Mouse (Mus musculus): ENCODE results near the gene Pik3c2g. TPM values are rescaled to one million over a fixed set of nuclear protein-coding genes. Genes with fewer than 3 reads are reported as not detected.

Pik3c2g gene
- 0.26 and 0.57 TPM in 2 replicates for polyA plus RNA-seq (2014; fragmentation: Nextera tagmentation; extraction: Ambion mirVana)

DNA sequence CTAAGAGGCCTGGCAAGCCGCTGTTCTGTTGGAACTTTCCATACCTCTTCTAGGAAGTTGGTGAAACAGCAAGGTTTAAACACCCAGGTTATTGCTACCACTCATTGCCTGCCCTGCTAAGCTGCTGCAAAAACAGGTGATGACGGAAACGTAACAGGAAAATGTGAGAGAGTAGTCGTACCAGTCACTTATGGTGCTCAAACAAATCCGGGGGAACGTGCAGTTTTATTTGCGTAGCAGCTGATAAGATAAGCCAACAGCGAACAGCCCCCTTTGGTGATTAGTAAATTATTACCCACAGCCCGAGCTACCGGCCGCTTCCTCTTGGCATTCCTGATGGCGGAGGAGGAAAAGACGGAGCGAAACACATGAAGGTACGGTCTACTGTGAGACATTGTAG is at the start of gene Pik3c2g:
TSS of gene Pik3c2g (plus strand) at position 330 of the 400 bp plus-strand sequence.
- 83% methylated on average over 15 of the region's 15 CpGs for WGBS
- H3K36me3 ChIP-seq (ENCODE audit: control insufficient read depth, insufficient read depth, low read length) = no peaks in the 10 kb centered on the region

GRCm38 (mm10) chr6:139538469-139538868 is 48.6 kb upstream of the Pik3c2g start:
- Histone ChIP-seq H3K27ac (replicated peaks; ENCODE audit: low read depth, low read length) (no peak overlapping the region), H3K4me1 (ENCODE audit: control insufficient read depth, insufficient read depth, low read length) (no peaks in the 10 kb centered on the region), H3K36me3 (ENCODE audit: control insufficient read depth, insufficient read depth, low read length) (no peaks in the 10 kb centered on the region), H3K9ac (replicated peaks; ENCODE audit: low read length) (no peak overlapping the region), H3K4me2 (ENCODE audit: low read length) (no peak overlapping the region), H3K9me3 (ENCODE audit: control insufficient read depth, low read length) (no peaks in the 10 kb centered on the region), H3K4me3 (replicated peaks; ENCODE audit: low read depth, low read length) (no peak overlapping the region), H3K27me3 (ENCODE audit: control insufficient read depth, insufficient read depth, low read length) (no peaks in the 10 kb centered on the region)
- ATAC-seq (ENCODE audit: low FRiP score, low TSS enrichment) (no peak), DNase-seq (peak; percentile 76)
- WGBS = 68% methylated on average over 2 of the region's 2 CpGs

More for the DNA sequence above, at the start of gene Pik3c2g:
- no peak for ATAC-seq (ENCODE audit: low FRiP score, low TSS enrichment)
- H3K4me1 ChIP-seq (ENCODE audit: control insufficient read depth, insufficient read depth, low read length) = no peaks in the 10 kb centered on the region
- no peak within 1 kb of the TSS for H3K9ac ChIP-seq (replicated peaks; ENCODE audit: low read length)
- DNase-seq = no peak
- no peak within 1 kb of the TSS for H3K4me3 ChIP-seq (replicated peaks; ENCODE audit: low read depth, low read length)
- no peaks in the 10 kb centered on the region for H3K9me3 ChIP-seq (ENCODE audit: control insufficient read depth, low read length)
- no peaks in the 10 kb centered on the region for H3K27me3 ChIP-seq (ENCODE audit: control insufficient read depth, insufficient read depth, low read length)
- no peak within 1 kb of the TSS for H3K4me2 ChIP-seq (ENCODE audit: low read length)
- no peak within 1 kb of the TSS for H3K27ac ChIP-seq (replicated peaks; ENCODE audit: low read depth, low read length)

DNA sequence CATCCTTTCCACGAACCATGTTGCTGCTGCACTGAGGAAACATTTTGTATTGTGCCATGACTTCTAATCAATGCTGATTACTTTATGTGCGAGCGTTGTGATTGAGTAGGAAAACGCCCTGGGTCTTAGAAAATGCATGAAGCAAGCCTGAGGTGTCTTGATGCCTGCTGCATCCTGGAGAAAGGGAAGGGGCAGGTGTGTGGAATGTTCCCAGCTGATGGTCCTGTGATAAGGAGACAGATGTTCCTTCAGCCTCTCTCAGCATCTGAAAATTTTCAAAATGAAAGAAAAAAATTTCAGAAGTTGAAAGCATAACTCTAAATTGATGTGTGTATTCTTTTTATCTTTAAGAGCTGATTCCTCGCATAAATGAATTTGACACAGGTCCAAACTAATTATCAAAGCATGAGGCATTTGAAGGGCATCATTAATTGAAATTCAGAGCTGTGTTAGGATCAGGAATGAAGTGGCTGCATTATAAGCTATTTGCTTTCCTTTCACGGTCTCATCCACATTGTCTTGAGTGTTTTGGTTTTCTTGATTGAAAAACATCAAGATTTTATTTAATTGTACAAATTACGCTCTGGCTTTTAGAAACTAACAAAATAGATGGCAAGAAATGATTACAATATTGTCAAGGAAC is 31.4 kb upstream of the Pik3c2g start:
- Histone ChIP-seq H3K27ac (replicated peaks; ENCODE audit: low read depth, low read length) (no peak overlapping the region), H3K4me3 (replicated peaks; ENCODE audit: low read depth, low read length) (no peak overlapping the region), H3K9me3 (ENCODE audit: control insufficient read depth, low read length) (no peaks in the 10 kb centered on the region), H3K4me1 (ENCODE audit: control insufficient read depth, insufficient read depth, low read length) (no peaks in the 10 kb centered on the region; the same call in 1 of the 2 replicates), H3K27me3 (ENCODE audit: control insufficient read depth, insufficient read depth, low read length) (no peaks in the 10 kb centered on the region), H3K4me2 (ENCODE audit: low read length) (no peak overlapping the region), H3K36me3 (ENCODE audit: control insufficient read depth, insufficient read depth, low read length) (no peaks in the 10 kb centered on the region), H3K9ac (replicated peaks; ENCODE audit: low read length) (no peak overlapping the region)
- DNase-seq (peak; percentile 19), ATAC-seq (ENCODE audit: low FRiP score, low TSS enrichment) (no peak)
- WGBS = 73% methylated on average over 7 of the region's 7 CpGs

DNA sequence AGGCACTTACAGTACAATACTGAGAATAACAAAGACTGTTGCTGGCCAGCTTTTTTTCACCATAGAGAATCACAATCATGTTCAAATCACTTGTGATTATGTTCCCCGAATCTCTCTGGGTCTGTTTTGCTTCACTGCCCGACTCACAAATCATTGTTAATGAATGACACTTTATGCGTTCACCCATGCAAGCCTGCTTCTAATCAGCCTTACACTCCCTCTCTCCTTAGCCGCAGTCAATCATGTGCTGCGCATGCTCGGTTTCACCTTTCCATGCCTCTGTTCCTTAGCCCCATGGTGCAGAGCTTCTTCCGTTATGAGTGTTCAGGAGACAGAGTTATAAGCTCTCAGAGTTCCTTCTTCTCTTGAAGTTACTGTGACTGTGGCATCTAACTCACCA is 17.8 kb upstream of the Pik3c2g start:
- no peaks in the 10 kb centered on the region for H3K9me3 ChIP-seq (ENCODE audit: control insufficient read depth, low read length)
- no peaks in the 10 kb centered on the region for H3K27me3 ChIP-seq (ENCODE audit: control insufficient read depth, insufficient read depth, low read length)
- ATAC-seq (ENCODE audit: low FRiP score, low TSS enrichment) (no peak), DNase-seq (peak; percentile 29)
- no peak overlapping the region for H3K4me2 ChIP-seq (ENCODE audit: low read length)
- H3K36me3 ChIP-seq (ENCODE audit: control insufficient read depth, insufficient read depth, low read length) = no peaks in the 10 kb centered on the region
- H3K4me1 ChIP-seq (ENCODE audit: control insufficient read depth, insufficient read depth, low read length) = no peaks in the 10 kb centered on the region
- whole genome bisulfite sequencing = 53% methylated on average over 7 of the region's 7 CpGs
- H3K9ac ChIP-seq (replicated peaks; ENCODE audit: low read length) = no peak overlapping the region
- H3K27ac ChIP-seq (replicated peaks; ENCODE audit: low read depth, low read length) = no peak overlapping the region
- H3K4me3 ChIP-seq (replicated peaks; ENCODE audit: low read depth, low read length) = no peak overlapping the region

GRCm38 (mm10) chr6:139575854-139576253 is 11.2 kb upstream of the Pik3c2g start:
- WGBS = 70% methylated on average over 4 of the region's 4 CpGs
- H3K4me2 ChIP-seq (ENCODE audit: low read length) = no peak overlapping the region
- H3K27me3 ChIP-seq (ENCODE audit: control insufficient read depth, insufficient read depth, low read length) = no peaks in the 10 kb centered on the region
- H3K4me1 ChIP-seq (ENCODE audit: control insufficient read depth, insufficient read depth, low read length) = no peaks in the 10 kb centered on the region
- H3K9me3 ChIP-seq (ENCODE audit: control insufficient read depth, low read length) = no peaks in the 10 kb centered on the region
- no peaks in the 10 kb centered on the region for H3K36me3 ChIP-seq (ENCODE audit: control insufficient read depth, insufficient read depth, low read length)
- H3K4me3 ChIP-seq (replicated peaks; ENCODE audit: low read depth, low read length) = no peak overlapping the region
- ATAC-seq (ENCODE audit: low FRiP score, low TSS enrichment) (no peak), DNase-seq (no peak)
- H3K27ac ChIP-seq (replicated peaks; ENCODE audit: low read depth, low read length) = no peak overlapping the region
- no peak overlapping the region for H3K9ac ChIP-seq (replicated peaks; ENCODE audit: low read length)

- peak; percentile 26 for DNase-seq
Measured at GRCm38 (mm10) chr6:139576261-139577014, 10.6 kb upstream of the Pik3c2g start.

DNA sequence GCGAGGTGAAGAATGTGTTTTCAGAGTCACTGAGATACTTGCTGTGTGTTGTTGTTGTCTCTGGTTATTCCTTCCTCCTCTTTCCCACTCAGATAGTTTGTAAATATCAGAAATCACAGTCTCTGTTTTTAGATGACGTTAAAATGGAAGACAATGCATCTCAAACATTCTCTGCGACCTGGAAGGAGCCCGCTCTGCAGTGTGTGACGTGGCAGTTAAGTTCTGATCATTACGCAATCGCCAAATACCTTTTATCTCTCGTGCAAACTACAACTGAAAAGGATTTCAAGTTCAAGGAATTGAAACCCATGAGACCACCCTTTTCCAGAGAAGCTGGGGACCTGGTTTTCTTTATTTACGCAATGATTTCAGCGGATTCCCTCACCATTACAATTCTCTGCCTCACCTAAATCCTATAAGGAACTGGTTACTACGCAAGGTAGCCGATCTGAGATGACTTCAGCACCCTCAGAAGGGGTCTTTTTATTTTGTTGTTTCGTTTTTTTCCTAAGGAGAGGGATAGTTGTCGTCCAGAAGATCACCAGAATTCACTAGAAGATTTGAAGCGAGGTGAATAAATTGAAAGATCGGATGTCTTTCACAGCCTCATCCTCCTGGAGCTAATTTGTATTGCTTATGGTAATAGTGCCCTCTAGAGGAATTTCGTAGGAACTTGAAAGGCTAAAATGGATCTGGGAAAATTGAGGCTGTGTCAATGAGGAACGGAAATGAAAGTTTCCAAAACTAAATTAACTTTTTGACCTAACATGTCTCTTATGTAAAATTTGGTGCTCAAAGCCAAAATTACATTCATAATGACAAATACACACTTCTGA is 9.8 kb upstream of the Pik3c2g start:
- WGBS = 57% methylated on average over 18 of the region's 18 CpGs
- Histone ChIP-seq H3K27me3 (ENCODE audit: control insufficient read depth, insufficient read depth, low read length) (no peaks in the 10 kb centered on the region), H3K4me2 (ENCODE audit: low read length) (peak overlapping the region; percentile 29; the same call in 1 of the 2 replicates), H3K9me3 (ENCODE audit: control insufficient read depth, low read length) (no peaks in the 10 kb centered on the region), H3K27ac (replicated peaks; ENCODE audit: low read depth, low read length) (no peak overlapping the region), H3K4me1 (ENCODE audit: control insufficient read depth, insufficient read depth, low read length) (no peaks in the 10 kb centered on the region), H3K4me3 (replicated peaks; ENCODE audit: low read depth, low read length) (no peak overlapping the region), H3K9ac (replicated peaks; ENCODE audit: low read length) (no peak overlapping the region; the same call in 1 of the 2 replicates), H3K36me3 (ENCODE audit: control insufficient read depth, insufficient read depth, low read length) (no peaks in the 10 kb centered on the region)
- peak; percentile 84 for DNase-seq
- no peak for ATAC-seq (ENCODE audit: low FRiP score, low TSS enrichment)

More at GRCm38 (mm10) chr6:139576261-139577014, 10.6 kb upstream of the Pik3c2g start:
- WGBS = 74% methylated on average over 10 of the region's 10 CpGs
- ATAC-seq (ENCODE audit: low FRiP score, low TSS enrichment) = no peak
- no peaks in the 10 kb centered on the region for H3K9me3 ChIP-seq (ENCODE audit: control insufficient read depth, low read length)
- H3K4me3 ChIP-seq (replicated peaks; ENCODE audit: low read depth, low read length) = no peak overlapping the region
- H3K4me1 ChIP-seq (ENCODE audit: control insufficient read depth, insufficient read depth, low read length) = no peaks in the 10 kb centered on the region
- H3K4me2 ChIP-seq (ENCODE audit: low read length) = no peak overlapping the region
- H3K36me3 ChIP-seq (ENCODE audit: control insufficient read depth, insufficient read depth, low read length) = no peaks in the 10 kb centered on the region
- no peaks in the 10 kb centered on the region for H3K27me3 ChIP-seq (ENCODE audit: control insufficient read depth, insufficient read depth, low read length)
- H3K27ac ChIP-seq (replicated peaks; ENCODE audit: low read depth, low read length) = no peak overlapping the region
- H3K9ac ChIP-seq (replicated peaks; ENCODE audit: low read length) = no peak overlapping the region

- Histone ChIP-seq H3K36me3 (ENCODE audit: control insufficient read depth, insufficient read depth, low read length) (no peaks in the 10 kb centered on the region), H3K4me2 (ENCODE audit: low read length) (no peak overlapping the region), H3K9me3 (ENCODE audit: control insufficient read depth, low read length) (no peaks in the 10 kb centered on the region), H3K9ac (replicated peaks; ENCODE audit: low read length) (no peak overlapping the region), H3K4me1 (ENCODE audit: control insufficient read depth, insufficient read depth, low read length) (no peaks in the 10 kb centered on the region), H3K27ac (replicated peaks; ENCODE audit: low read depth, low read length) (no peak overlapping the region), H3K27me3 (ENCODE audit: control insufficient read depth, insufficient read depth, low read length) (no peaks in the 10 kb centered on the region), H3K4me3 (replicated peaks; ENCODE audit: low read depth, low read length) (no peak overlapping the region)
- WGBS = 65% methylated on average over 12 of the region's 12 CpGs
- DNase-seq = peak; percentile 55
- ATAC-seq (ENCODE audit: low FRiP score, low TSS enrichment) = no peak
Measured at GRCm38 (mm10) chr6:139587478-139587877, 457 bp downstream of the Pik3c2g start.
